Mouse (Mus musculus) heart, adult 2 months (tissue): Measurements from ENCODE around the gene Lsm2.

Experiments used
- CTCF ChIP-seq: fragments of 200-600 bp; IDR thresholded peaks from 2 replicates; pipeline ENCODE4 v1.8.1; 2022; ENCODE audit warnings: antibody characterized with exemption, mild to moderate bottlenecking, moderate library complexity
- EP300 ChIP-seq: fragments of 200-500 bp; IDR thresholded peaks from 2 replicates; pipeline ENCODE4 v1.6.1; 2011; ENCODE audit warnings: low read depth, low read length, control low read depth; ENCODE audit not compliant: insufficient read depth
- POLR2A ChIP-seq: fragments of 200-500 bp; IDR thresholded peaks from 2 replicates; pipeline ENCODE4 v1.6.1; 2011; ENCODE audit warnings: mild to moderate bottlenecking, low read depth, low read length, control low read depth; ENCODE audit not compliant: insufficient read depth

DNA sequence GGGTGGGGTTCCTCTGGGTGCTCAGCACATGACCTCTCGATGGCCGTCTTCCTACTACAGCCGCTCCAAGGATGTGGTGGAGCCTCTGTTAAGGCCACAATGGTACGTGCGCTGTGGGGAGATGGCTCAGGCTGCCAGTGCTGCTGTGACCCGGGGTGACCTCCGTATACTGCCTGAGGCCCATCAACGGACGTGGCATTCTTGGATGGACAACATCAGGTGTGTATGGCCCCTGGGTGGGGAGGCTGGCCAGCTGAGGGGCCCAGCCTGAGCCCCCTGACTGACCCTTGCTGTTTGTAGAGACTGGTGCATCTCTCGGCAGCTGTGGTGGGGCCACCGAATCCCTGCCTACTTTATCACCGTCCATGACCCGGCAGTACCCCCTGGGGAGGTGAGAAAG lies 30.8 kb downstream of the Lsm2 start:
- TF ChIP-seq CTCF (no peak), POLR2A (no peak), EP300 (no peak)
